Mouse (Mus musculus) liver, postnatal 0 days (tissue): ENCODE data around the gene Ankrd13a.

Experiments used
- CTCF ChIP-seq: sonication (generic); IDR thresholded peaks from 2 replicates; pipeline ENCODE4 v1.5.1; 2016; ENCODE audit warnings: antibody characterized with exemption, low read depth
- EP300 ChIP-seq: IDR thresholded peaks from 2 replicates; pipeline ENCODE4 v1.6.1; 2016; ENCODE audit warnings: antibody characterized with exemption, low read depth, mild to moderate bottlenecking

- TF ChIP-seq CTCF (no peak), EP300 (no peak)
These were observed 55.3 kb downstream of the Ankrd13a start for GRCm38 (mm10) chr5:114829740-114830139.
